Mouse (Mus musculus): Measurements from ENCODE around the gene Atl1.
A peak's percentile ranks its signal among the peaks of the same experiment; 100 is the strongest.

Atl1 gene

GRCm38 (mm10) chr12:69941655-69942329, 49.4 kb downstream of the Atl1 start:
- no peaks in the 10 kb centered on the region for H3K27me3 ChIP-seq (ENCODE audit: control insufficient read depth, insufficient read depth, low read length, poor library complexity, severe bottlenecking)
- DNase-seq (ENCODE audit: low read depth, low spot score): no peak
- H3K36me3 ChIP-seq (ENCODE audit: control insufficient read depth, insufficient read depth, low read length, poor library complexity, severe bottlenecking): no peaks in the 10 kb centered on the region

GRCm38 (mm10) chr12:69945861-69946260, 53.4 kb downstream of the Atl1 start:
- no peak for DNase-seq (ENCODE audit: low read depth, low spot score)
- Histone ChIP-seq H3K27me3 (ENCODE audit: control insufficient read depth, insufficient read depth, low read length, poor library complexity, severe bottlenecking) (no peaks in the 10 kb centered on the region), H3K36me3 (ENCODE audit: control insufficient read depth, insufficient read depth, low read length, poor library complexity, severe bottlenecking) (no peaks in the 10 kb centered on the region)

GRCm38 (mm10) chr12:69947502-69947901, 55.1 kb downstream of the Atl1 start:
- H3K36me3 ChIP-seq (ENCODE audit: control insufficient read depth, insufficient read depth, low read length, poor library complexity, severe bottlenecking): no peaks in the 10 kb centered on the region
- DNase-seq (ENCODE audit: low read depth, low spot score): no peak
- H3K27me3 ChIP-seq (ENCODE audit: control insufficient read depth, insufficient read depth, low read length, poor library complexity, severe bottlenecking): no peaks in the 10 kb centered on the region

- peaks cover 4% of the 10 kb centered on the region; the same call in 1 of the 2 replicates for H3K36me3 ChIP-seq (ENCODE audit: control insufficient read depth, insufficient read depth, low read length, poor library complexity, severe bottlenecking)
- H3K27me3 ChIP-seq (ENCODE audit: control insufficient read depth, insufficient read depth, low read length, poor library complexity, severe bottlenecking): no peaks in the 10 kb centered on the region
- no peak for DNase-seq (ENCODE audit: low read depth, low spot score)
Measured at GRCm38 (mm10) chr12:69957378-69957777, 65.0 kb downstream of the Atl1 start.

- peak; percentile 68 for DNase-seq (ENCODE audit: low read depth, low spot score)
- no peaks in the 10 kb centered on the region for H3K27me3 ChIP-seq (ENCODE audit: control insufficient read depth, insufficient read depth, low read length, poor library complexity, severe bottlenecking)
Measured at GRCm38 (mm10) chr12:69962468-69962867, 70.1 kb downstream of the Atl1 start.

GRCm38 (mm10) chr12:69963141-69963540, 70.7 kb downstream of the Atl1 start:
- DNase-seq (ENCODE audit: low read depth, low spot score): no peak
- Histone ChIP-seq H3K27me3 (ENCODE audit: control insufficient read depth, insufficient read depth, low read length, poor library complexity, severe bottlenecking) (no peaks in the 10 kb centered on the region), H3K36me3 (ENCODE audit: control insufficient read depth, insufficient read depth, low read length, poor library complexity, severe bottlenecking) (peaks cover 7% of the 10 kb centered on the region)

More at GRCm38 (mm10) chr12:69962468-69962867, 70.1 kb downstream of the Atl1 start:
- peaks cover 7% of the 10 kb centered on the region; the same call in 1 of the 2 replicates for H3K36me3 ChIP-seq (ENCODE audit: control insufficient read depth, insufficient read depth, low read length, poor library complexity, severe bottlenecking)

GRCm38 (mm10) chr12:69965644-69966043, 73.2 kb downstream of the Atl1 start:
- no peak for DNase-seq (ENCODE audit: low read depth, low spot score)
- no peaks in the 10 kb centered on the region for H3K27me3 ChIP-seq (ENCODE audit: control insufficient read depth, insufficient read depth, low read length, poor library complexity, severe bottlenecking)
- peaks cover 6% of the 10 kb centered on the region for H3K36me3 ChIP-seq (ENCODE audit: control insufficient read depth, insufficient read depth, low read length, poor library complexity, severe bottlenecking)

GRCm38 (mm10) chr12:69966071-69966470, 73.7 kb downstream of the Atl1 start:
- no peak for DNase-seq (ENCODE audit: low read depth, low spot score)
- H3K36me3 ChIP-seq (ENCODE audit: control insufficient read depth, insufficient read depth, low read length, poor library complexity, severe bottlenecking): peaks cover 6% of the 10 kb centered on the region
- H3K27me3 ChIP-seq (ENCODE audit: control insufficient read depth, insufficient read depth, low read length, poor library complexity, severe bottlenecking): no peaks in the 10 kb centered on the region

GRCm38 (mm10) chr12:69967112-69967511, 74.7 kb downstream of the Atl1 start:
- H3K36me3 ChIP-seq (ENCODE audit: control insufficient read depth, insufficient read depth, low read length, poor library complexity, severe bottlenecking): peaks cover 6% of the 10 kb centered on the region
- DNase-seq (ENCODE audit: low read depth, low spot score): no peak
- no peaks in the 10 kb centered on the region for H3K27me3 ChIP-seq (ENCODE audit: control insufficient read depth, insufficient read depth, low read length, poor library complexity, severe bottlenecking)

GRCm38 (mm10) chr12:69968154-69968553, 75.7 kb downstream of the Atl1 start:
- no peak for DNase-seq (ENCODE audit: low read depth, low spot score)
- H3K36me3 ChIP-seq (ENCODE audit: control insufficient read depth, insufficient read depth, low read length, poor library complexity, severe bottlenecking): peaks cover 6% of the 10 kb centered on the region
- no peaks in the 10 kb centered on the region for H3K27me3 ChIP-seq (ENCODE audit: control insufficient read depth, insufficient read depth, low read length, poor library complexity, severe bottlenecking)

GRCm38 (mm10) chr12:69973666-69974065, 81.3 kb downstream of the Atl1 start:
- Histone ChIP-seq H3K36me3 (ENCODE audit: control insufficient read depth, insufficient read depth, low read length, poor library complexity, severe bottlenecking) (no peaks in the 10 kb centered on the region; the same call in 1 of the 2 replicates), H3K27me3 (ENCODE audit: control insufficient read depth, insufficient read depth, low read length, poor library complexity, severe bottlenecking) (no peaks in the 10 kb centered on the region)
- peak; percentile 17 for DNase-seq (ENCODE audit: low read depth, low spot score)

- Histone ChIP-seq H3K27me3 (ENCODE audit: control insufficient read depth, insufficient read depth, low read length, poor library complexity, severe bottlenecking) (no peaks in the 10 kb centered on the region), H3K36me3 (ENCODE audit: control insufficient read depth, insufficient read depth, low read length, poor library complexity, severe bottlenecking) (no peaks in the 10 kb centered on the region)
- DNase-seq (ENCODE audit: low read depth, low spot score): peak; percentile 23
Measured at GRCm38 (mm10) chr12:69976688-69977087, 84.3 kb downstream of the Atl1 start.

GRCm38 (mm10) chr12:69977376-69977998, 85.1 kb downstream of the Atl1 start:
- Histone ChIP-seq H3K36me3 (ENCODE audit: control insufficient read depth, insufficient read depth, low read length, poor library complexity, severe bottlenecking) (no peaks in the 10 kb centered on the region), H3K27me3 (ENCODE audit: control insufficient read depth, insufficient read depth, low read length, poor library complexity, severe bottlenecking) (no peaks in the 10 kb centered on the region)
- peak; percentile 69 for DNase-seq (ENCODE audit: low read depth, low spot score)

- no peaks in the 10 kb centered on the region for H3K36me3 ChIP-seq (ENCODE audit: control insufficient read depth, insufficient read depth, low read length, poor library complexity, severe bottlenecking)
- peak; percentile 51 for DNase-seq (ENCODE audit: low read depth, low spot score)
- H3K27me3 ChIP-seq (ENCODE audit: control insufficient read depth, insufficient read depth, low read length, poor library complexity, severe bottlenecking): no peaks in the 10 kb centered on the region
Measured at GRCm38 (mm10) chr12:69982874-69983273, 90.5 kb downstream of the Atl1 start.

- no peak for DNase-seq (ENCODE audit: low read depth, low spot score)
- Histone ChIP-seq H3K27me3 (ENCODE audit: control insufficient read depth, insufficient read depth, low read length, poor library complexity, severe bottlenecking) (no peaks in the 10 kb centered on the region), H3K36me3 (ENCODE audit: control insufficient read depth, insufficient read depth, low read length, poor library complexity, severe bottlenecking) (no peaks in the 10 kb centered on the region)
Measured at GRCm38 (mm10) chr12:69985546-69985945, 93.1 kb downstream of the Atl1 start.
